Mouse (Mus musculus) urinary bladder, postnatal 36 days (tissue): ENCODE measurements at regions not wholly inside any gene's neighbourhood (a gene's known extent, or its start where the extent isn't known, plus 50 kb on each side); places are given as distances from the start of the nearest gene placed in this dataset.

Experiments
- DNase-seq, 2 experiments: peaks; one replicate each; pipeline ENCODE4 v3.0.0; 2022; ENCODE audit warnings: low spot score in 2 of 2, mixed read lengths in 1 of 2

GRCm38 (mm10) chr8:15271793-15272587 is 226.1 kb upstream of the BB014433 start:
- no peak for DNase-seq

GRCm38 (mm10) chr8:15270290-15270689 is 224.4 kb upstream of the BB014433 start:
- DNase-seq: peak; percentile 48 to 51

GRCm38 (mm10) chr8:15244770-15245485 is 199.1 kb upstream of the BB014433 start:
- no peak for DNase-seq

GRCm38 (mm10) chr8:15235410-15235809 is 189.5 kb upstream of the BB014433 start:
- DNase-seq: no peak

GRCm38 (mm10) chr8:15233241-15233640 is 187.4 kb upstream of the BB014433 start:
- DNase-seq: no peak

- DNase-seq: no peak
Measured at GRCm38 (mm10) chr8:15230217-15230616, 184.3 kb upstream of the BB014433 start.

GRCm38 (mm10) chr8:15221211-15221912 is 175.5 kb upstream of the BB014433 start:
- peak; percentile 43 to 49 for DNase-seq

- no peak for DNase-seq
Measured at GRCm38 (mm10) chr8:15209856-15210521, 164.1 kb upstream of the BB014433 start.

- DNase-seq: no peak
Measured at GRCm38 (mm10) chr8:15201556-15201955, 155.7 kb upstream of the BB014433 start.

- no peak for DNase-seq
Measured at GRCm38 (mm10) chr8:15190708-15191107, 144.8 kb upstream of the BB014433 start.

GRCm38 (mm10) chr8:15189079-15189612 is 143.3 kb upstream of the BB014433 start:
- DNase-seq: no peak
